Mouse (Mus musculus) cortical plate, adult 2 months (tissue): ENCODE data around the gene Stox2. TPM values are rescaled to one million over a fixed set of nuclear protein-coding genes. Genes with fewer than 3 reads are reported as not detected.
"Not testable (repeated sequence)": the region's sequence is repeated elsewhere in the genome, so short reads cannot be mapped to it uniquely, and the experiment has no call there.

Experiments
- H3K27ac ChIP-seq: fragments of 200-500 bp; 2 replicates; pipeline ENCODE4 v1.5.1; 2012; ENCODE audit warnings: low read length, control low read depth, inconsistent platforms; ENCODE audit not compliant: insufficient read depth
- H3K4me1 ChIP-seq: fragments of 200-500 bp; 2 replicates; pipeline ENCODE4 v1.6.1; 2011; ENCODE audit warnings: low read length; ENCODE audit not compliant: control insufficient read depth, insufficient read depth
- H3K4me3 ChIP-seq: fragments of 200-500 bp; 2 replicates; pipeline ENCODE4 v1.5.1; 2011; ENCODE audit warnings: mild to moderate bottlenecking, low read length, control low read depth; ENCODE audit not compliant: insufficient read depth
- CTCF ChIP-seq: fragments of 200-500 bp; IDR thresholded peaks from 2 replicates; pipeline ENCODE4 v1.5.1; 2011; ENCODE audit warnings: mild to moderate bottlenecking, control low read depth, low read length; ENCODE audit not compliant: insufficient read depth; ENCODE audit errors: extremely low read depth
- POLR2A ChIP-seq: fragments of 200-500 bp; IDR thresholded peaks from 2 replicates; pipeline ENCODE4 v1.6.1; 2011; ENCODE audit warnings: mild to moderate bottlenecking, low read length, control low read depth; ENCODE audit not compliant: insufficient read depth; ENCODE audit errors: extremely low read depth
- polyA plus RNA-seq: library from polyadenylated mRNA; depleted of rRNA; stranded (reverse); fragments of >200 nt; gene quantifications from 2 replicates; pipeline ENCODE4 v1.2.3, GENCODE M21; 2012

Gene Stox2
- polyA plus RNA-seq, 1 experiment, result 21.5 TPM

GRCm38 (mm10) chr8:47458591-47458990, 12.4 kb upstream of the Stox2 start:
- no peak overlapping the region for H3K4me3 ChIP-seq
- H3K4me1 ChIP-seq, result no peaks in the 10 kb centered on the region
- TF ChIP-seq POLR2A (no peak), CTCF (no peak)
- H3K27ac ChIP-seq, result no peak overlapping the region

- H3K4me3 ChIP-seq, H3K27ac ChIP-seq, H3K4me1 ChIP-seq: not testable (repeated sequence)
Observed at GRCm38 (mm10) chr8:47449211-47449610, 3.0 kb upstream of the Stox2 start.

GRCm38 (mm10) chr8:47439271-47439670, 6.9 kb downstream of the Stox2 start:
- Histone ChIP-seq H3K27ac (0 out of 2 replicates have a peak overlapping the region, but pooled peaks have one; percentile 21), H3K4me3 (no peak overlapping the region), H3K4me1 (no peaks in the 10 kb centered on the region)
- TF ChIP-seq CTCF (no peak), POLR2A (no peak)

- Histone ChIP-seq H3K4me1 (no peaks in the 10 kb centered on the region), H3K27ac (no peak overlapping the region), H3K4me3 (no peak overlapping the region)
- no peak for TF ChIP-seq CTCF
- TF ChIP-seq POLR2A, result no peak
Observed at GRCm38 (mm10) chr8:47437976-47438375, 8.2 kb downstream of the Stox2 start.

GRCm38 (mm10) chr8:47435861-47436260, 10.3 kb downstream of the Stox2 start:
- no peak overlapping the region for H3K27ac ChIP-seq
- no peak overlapping the region for H3K4me3 ChIP-seq
- TF ChIP-seq POLR2A (no peak), CTCF (no peak)
- no peaks in the 10 kb centered on the region for H3K4me1 ChIP-seq

DNA sequence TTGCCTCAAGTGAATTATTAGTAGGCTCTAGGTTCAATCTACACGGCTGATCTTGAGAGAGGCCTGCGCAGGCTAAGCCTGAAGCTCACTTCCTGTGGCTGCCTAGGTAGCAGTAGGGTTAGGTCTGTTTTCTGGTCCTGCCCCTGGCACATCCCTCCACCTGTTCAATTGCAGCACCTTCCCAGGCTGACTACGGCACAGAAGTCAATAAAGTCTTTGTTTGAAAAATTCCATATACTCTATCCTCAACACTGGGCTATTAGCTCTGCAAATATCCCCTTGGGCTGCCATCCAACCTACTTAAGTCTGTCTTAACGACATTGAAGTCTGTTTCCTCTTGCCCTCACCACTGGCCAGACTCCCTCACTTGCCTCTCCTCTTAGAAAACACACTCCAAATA, 10.8 kb downstream of the Stox2 start:
- H3K27ac ChIP-seq, result no peak overlapping the region
- no peak for TF ChIP-seq POLR2A
- no peak for TF ChIP-seq CTCF
- no peak overlapping the region for H3K4me3 ChIP-seq
- no peaks in the 10 kb centered on the region for H3K4me1 ChIP-seq

DNA sequence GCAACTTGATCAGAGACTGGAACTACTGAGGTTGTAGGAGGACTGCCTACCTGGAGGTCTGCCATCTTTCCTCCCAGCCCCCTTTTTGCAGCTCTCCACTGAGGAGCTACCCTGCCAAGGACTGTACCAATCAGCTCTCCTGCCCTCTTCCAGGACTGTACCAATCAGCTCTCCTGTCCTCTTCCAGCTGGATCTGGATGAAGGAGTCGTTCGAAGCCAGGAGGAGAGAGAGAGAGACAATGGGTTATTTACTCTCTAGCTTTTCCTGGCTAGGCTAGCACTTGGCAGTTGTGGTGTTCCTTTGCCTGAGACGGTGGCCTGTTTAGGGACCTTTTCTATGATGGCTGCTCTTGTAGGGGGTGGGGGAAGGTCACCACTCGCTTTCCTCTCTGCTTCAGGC, 14.9 kb downstream of the Stox2 start:
- H3K27ac ChIP-seq, result no peak overlapping the region
- no peaks in the 10 kb centered on the region for H3K4me1 ChIP-seq
- TF ChIP-seq POLR2A (no peak), CTCF (no peak)
- H3K4me3 ChIP-seq, result no peak overlapping the region

GRCm38 (mm10) chr8:47414258-47414525, 32.0 kb downstream of the Stox2 start:
- H3K4me3 ChIP-seq, result peak overlapping the region; percentile 45
- H3K27ac ChIP-seq, H3K4me1 ChIP-seq: not testable (repeated sequence)

DNA sequence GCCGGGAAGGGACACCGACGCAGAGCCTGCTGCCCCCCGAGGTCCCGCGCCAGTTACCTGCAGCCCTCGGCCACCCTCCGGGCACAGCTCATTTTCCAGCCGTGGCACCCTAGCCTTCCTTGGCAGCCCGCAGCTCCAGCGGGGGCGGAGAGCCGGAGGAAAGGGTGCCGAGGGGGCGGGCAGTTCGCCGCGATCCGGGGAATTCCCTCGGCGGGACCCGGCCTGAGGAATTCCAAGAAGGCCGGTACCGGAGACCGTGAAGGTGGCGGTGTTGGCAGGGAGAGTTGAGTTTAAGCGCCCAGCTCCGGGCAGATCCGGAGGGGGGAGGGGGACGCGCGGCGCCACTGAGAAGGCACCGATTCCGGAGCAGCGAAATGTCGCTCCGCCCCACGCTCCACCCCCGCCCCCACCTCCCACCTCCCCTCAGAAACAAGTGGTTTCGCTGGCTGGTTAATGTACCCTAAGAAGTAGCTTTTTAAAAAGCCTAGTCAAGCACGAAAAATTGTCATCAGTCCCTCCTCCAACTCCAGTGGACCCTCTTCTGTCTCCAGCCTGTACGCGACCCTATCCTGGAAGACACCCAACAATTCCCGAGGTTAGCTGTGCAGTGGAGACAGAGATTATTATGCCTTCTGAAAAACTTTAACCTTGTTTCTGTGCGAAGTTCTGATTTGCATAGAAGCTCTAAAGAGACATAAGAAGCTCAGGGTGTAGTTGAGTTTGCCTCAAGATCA, 32.5 kb downstream of the Stox2 start:
- Histone ChIP-seq H3K4me3 (peak overlapping the region; percentile 45), H3K27ac (peak overlapping the region; percentile 88), H3K4me1 (no peaks in the 10 kb centered on the region; the same call in 1 of the 2 replicates)
- TF ChIP-seq POLR2A (no peak), CTCF (no peak)

- TF ChIP-seq CTCF (no peak), POLR2A (no peak)
- Histone ChIP-seq H3K4me3 (peak overlapping the region; percentile 45), H3K4me1 (no peaks in the 10 kb centered on the region; the same call in 1 of the 2 replicates), H3K27ac (peak overlapping the region; percentile 88)
Observed at GRCm38 (mm10) chr8:47412696-47413523, 33.3 kb downstream of the Stox2 start.
